Mouse (Mus musculus): ENCODE data around the gene Gm49337. TPM values are rescaled to one million over a fixed set of nuclear protein-coding genes. Genes with fewer than 3 reads are reported as not detected.

Gm49337 gene
- polyA plus RNA-seq, 1 experiment from 2014 or later = not detected

DNA sequence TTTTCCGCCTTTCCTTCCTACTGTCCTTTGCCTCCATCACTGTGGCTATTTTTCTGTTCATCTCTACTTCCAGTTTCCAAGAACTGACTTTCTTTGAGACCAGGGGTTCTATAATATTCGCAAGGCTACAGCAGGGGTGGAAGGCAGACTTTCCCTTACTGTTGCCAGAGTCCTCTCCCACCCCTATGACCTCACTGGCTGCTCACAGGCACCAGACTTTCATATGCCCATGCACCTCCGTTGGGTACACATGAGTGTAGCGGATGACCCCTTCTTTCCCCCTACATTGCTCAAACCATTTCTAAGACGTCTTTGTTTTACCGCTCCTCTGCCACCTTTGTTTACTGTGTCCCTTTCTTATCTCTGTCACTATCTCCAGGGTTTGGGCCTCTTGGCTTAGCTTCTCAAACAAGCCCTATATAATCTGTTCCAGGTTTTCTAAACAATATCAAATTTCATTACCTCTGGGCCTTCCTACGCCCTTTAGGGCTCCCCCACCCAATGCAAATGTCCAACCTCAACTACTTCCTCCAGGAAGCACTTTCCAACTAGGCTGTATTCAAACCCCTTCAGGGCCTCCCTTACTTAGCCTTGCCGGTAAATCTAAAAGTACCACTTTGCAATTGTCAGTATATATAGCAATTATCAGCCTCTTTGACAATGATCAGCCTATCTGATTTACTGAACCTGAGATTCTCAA lies 7.3 kb upstream of the Gm49337 start:
- WGBS = 35% methylated on average over 8 of the region's 8 CpGs
- ATAC-seq = peak; percentile 56
- Histone ChIP-seq H3K4me1 (replicated peaks) (peaks cover 18% of the 10 kb centered on the region; the same call in 1 of the 2 replicates), H3K27ac (peak overlapping the region; percentile 65), H3K36me3 (no peaks in the 10 kb centered on the region), H3K4me2 (replicated peaks) (peak overlapping the region; percentile 15; the same call in 1 of the 2 replicates), H3K9ac (no peak overlapping the region), H3K27me3 (replicated peaks) (no peaks in the 10 kb centered on the region), H3K4me3 (replicated peaks) (no peak overlapping the region), H3K9me3 (no peaks in the 10 kb centered on the region)

GRCm38 (mm10) chr4:116167404-116167803 lies 5.8 kb upstream of the Gm49337 start, which contains the start of gene Tspan1:
TSS of gene Tspan1 (minus strand) at chr4:116167601.
- ATAC-seq = peak; percentile 64
- 0 out of 2 replicates have a peak within 1 kb of the TSS, but pooled peaks have one; percentile 3 for H3K4me3 ChIP-seq (replicated peaks)
- peaks cover 18% of the 10 kb centered on the region; the same call in 1 of the 2 replicates for H3K4me1 ChIP-seq (replicated peaks)
- H3K36me3 ChIP-seq = no peaks in the 10 kb centered on the region
- peak within 1 kb of the TSS; percentile 24; the same call in 1 of the 2 replicates for H3K4me2 ChIP-seq (replicated peaks)
- 0 out of 2 replicates have a peak within 1 kb of the TSS, but pooled peaks have one; percentile 17 for H3K27ac ChIP-seq
- WGBS = 24% methylated on average over 7 of the region's 7 CpGs
- H3K27me3 ChIP-seq (replicated peaks) = no peaks in the 10 kb centered on the region
- no peak within 1 kb of the TSS for H3K9ac ChIP-seq
- H3K9me3 ChIP-seq = no peaks in the 10 kb centered on the region

DNA sequence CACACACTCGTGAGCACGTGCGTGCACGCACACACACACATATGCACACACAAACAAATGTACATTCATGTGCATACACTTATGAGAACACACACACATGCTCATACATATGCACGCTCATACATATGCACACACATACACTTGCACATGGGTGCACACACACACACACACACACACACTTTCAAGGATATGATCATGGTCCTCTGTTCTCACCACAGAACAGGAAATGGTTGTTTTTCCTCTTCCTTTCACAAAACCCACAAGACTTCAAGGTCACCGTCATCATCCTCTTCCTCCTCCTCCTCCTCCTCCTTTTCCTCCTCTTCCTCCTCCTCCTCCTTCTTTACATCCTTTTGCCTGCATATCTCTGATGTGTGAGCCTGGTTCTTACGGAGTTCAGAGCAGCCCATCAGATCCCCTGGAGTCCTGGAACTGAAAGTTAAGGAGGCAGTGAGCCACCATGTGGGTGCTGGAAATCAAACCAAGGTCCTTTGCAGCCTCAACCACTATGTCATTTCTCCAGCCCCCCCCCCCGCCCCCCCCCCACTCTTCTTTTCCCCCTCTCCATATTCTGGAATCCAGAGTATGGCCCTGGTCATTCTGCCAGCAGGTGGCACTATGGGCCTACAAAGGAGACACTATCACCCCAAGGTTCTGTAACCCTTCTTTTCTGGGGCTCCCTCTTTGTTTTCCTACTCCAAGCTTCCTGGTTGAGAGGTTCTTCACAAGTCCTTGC lies 4.4 kb upstream of the Gm49337 start:
- no peak overlapping the region for H3K27ac ChIP-seq
- H3K36me3 ChIP-seq = no peaks in the 10 kb centered on the region
- H3K4me3 ChIP-seq (replicated peaks) = no peak overlapping the region
- WGBS = 72% methylated on average over 8 of the region's 8 CpGs
- H3K9me3 ChIP-seq = no peaks in the 10 kb centered on the region
- no peak overlapping the region for H3K4me2 ChIP-seq (replicated peaks)
- no peaks in the 10 kb centered on the region for H3K27me3 ChIP-seq (replicated peaks)
- ATAC-seq = peak; percentile 9; the same call in 1 of the 2 replicates
- no peak overlapping the region for H3K9ac ChIP-seq
- H3K4me1 ChIP-seq (replicated peaks) = peaks cover 18% of the 10 kb centered on the region; the same call in 1 of the 2 replicates

- no peak for ATAC-seq
- H3K4me1 ChIP-seq (replicated peaks) = peaks cover 20% of the 10 kb centered on the region
- H3K9me3 ChIP-seq = no peaks in the 10 kb centered on the region
- no peak overlapping the region for H3K4me3 ChIP-seq (replicated peaks)
- H3K27ac ChIP-seq = no peak overlapping the region
- H3K4me2 ChIP-seq (replicated peaks) = no peak overlapping the region
- H3K9ac ChIP-seq = no peak overlapping the region
- no peaks in the 10 kb centered on the region for H3K27me3 ChIP-seq (replicated peaks)
- 82% methylated on average over 3 of the region's 3 CpGs for WGBS
- H3K36me3 ChIP-seq = no peaks in the 10 kb centered on the region
Observed at GRCm38 (mm10) chr4:116169353-116169672, 3.9 kb upstream of the Gm49337 start.

DNA sequence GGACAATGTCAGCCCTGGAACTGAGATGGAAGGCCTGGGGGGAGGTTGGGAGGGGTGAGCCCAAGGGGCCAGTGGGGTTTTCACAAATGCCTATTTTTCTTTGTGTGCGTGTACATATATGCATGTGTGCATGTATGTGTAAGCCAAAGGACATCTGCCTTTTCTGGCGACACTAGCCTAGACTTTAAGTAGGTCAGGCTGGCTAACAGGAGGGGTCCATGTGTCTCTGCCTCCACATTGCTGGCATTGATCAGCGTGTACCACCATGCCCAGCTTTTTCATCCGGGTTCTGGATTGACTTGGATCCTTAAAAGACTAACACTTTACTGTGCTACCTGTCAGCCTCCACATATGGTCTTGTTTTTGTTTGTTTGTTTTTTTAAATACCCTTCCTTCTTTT lies 568 bp downstream of the Gm49337 start:
- H3K36me3 ChIP-seq = no peaks in the 10 kb centered on the region
- no peak overlapping the region for H3K9ac ChIP-seq
- H3K9me3 ChIP-seq = no peaks in the 10 kb centered on the region
- peaks cover 26% of the 10 kb centered on the region for H3K4me1 ChIP-seq (replicated peaks)
- no peak overlapping the region for H3K4me3 ChIP-seq (replicated peaks)
- 87% methylated on average over 4 of the region's 4 CpGs for WGBS
- H3K27ac ChIP-seq = no peak overlapping the region
- ATAC-seq = no peak
- no peaks in the 10 kb centered on the region for H3K27me3 ChIP-seq (replicated peaks)
- H3K4me2 ChIP-seq (replicated peaks) = no peak overlapping the region

DNA sequence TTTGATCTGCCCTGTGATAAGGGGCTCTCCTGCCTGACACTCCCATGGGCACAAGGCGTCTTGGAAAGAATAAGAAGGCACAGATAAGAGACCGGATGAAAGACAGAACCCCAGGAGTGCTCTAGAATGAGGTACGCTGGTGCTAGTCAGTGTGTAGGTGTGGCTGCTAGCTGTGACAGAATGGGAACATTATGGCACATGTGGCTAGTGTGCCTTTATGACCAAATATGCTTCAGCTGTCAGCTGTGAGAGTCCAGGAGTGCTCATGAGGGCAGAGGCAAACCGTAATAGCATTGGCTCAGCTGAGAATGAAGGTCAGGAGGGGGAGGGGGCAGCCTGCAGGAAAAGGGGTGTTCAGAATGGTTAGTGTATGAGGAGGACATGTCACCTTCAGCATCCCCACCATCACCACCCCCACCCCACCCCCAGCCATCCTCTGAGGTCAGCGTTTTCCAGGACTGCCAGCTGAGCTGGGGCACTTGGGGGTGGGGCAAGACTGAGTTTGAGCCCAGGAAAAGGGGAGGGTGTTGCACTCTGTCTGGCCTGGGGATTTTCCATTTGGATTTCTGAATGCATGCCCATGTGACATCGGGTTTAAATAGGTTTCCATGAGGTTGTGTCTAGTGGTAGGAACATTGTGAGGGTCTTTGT lies 1.4 kb downstream of the Gm49337 start:
- Histone ChIP-seq H3K4me3 (replicated peaks) (no peak overlapping the region), H3K27ac (peak overlapping the region; percentile 5; the same call in 1 of the 2 replicates), H3K9ac (no peak overlapping the region), H3K9me3 (no peaks in the 10 kb centered on the region), H3K36me3 (no peaks in the 10 kb centered on the region), H3K27me3 (replicated peaks) (no peaks in the 10 kb centered on the region), H3K4me2 (replicated peaks) (no peak overlapping the region), H3K4me1 (replicated peaks) (peaks cover 26% of the 10 kb centered on the region)
- 37% methylated on average over 6 of the region's 6 CpGs for WGBS
- 0 out of 2 replicates have a peak, but pooled peaks have one; percentile 2 for ATAC-seq

DNA sequence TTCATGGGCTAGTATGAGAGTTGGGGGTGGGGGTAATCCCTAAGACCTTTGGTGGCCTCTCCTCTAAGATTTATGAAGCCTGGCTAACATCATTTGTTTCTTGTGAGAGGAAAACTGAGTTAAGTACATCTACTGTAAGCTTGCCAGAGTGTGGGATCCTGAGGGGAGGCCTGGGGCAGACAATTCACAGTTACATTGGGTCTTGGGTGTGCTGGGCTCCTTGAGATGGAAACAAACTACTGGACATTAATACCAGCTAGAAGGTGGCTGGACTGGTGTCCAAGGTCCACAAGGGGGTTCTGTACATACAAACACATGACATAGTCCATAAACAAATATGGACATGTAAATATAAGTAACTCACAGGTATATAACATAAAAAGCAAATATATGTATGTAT lies 2.0 kb downstream of the Gm49337 start:
- Histone ChIP-seq H3K9ac (no peak overlapping the region), H3K4me1 (replicated peaks) (peaks cover 26% of the 10 kb centered on the region), H3K9me3 (no peaks in the 10 kb centered on the region), H3K27ac (no peak overlapping the region), H3K27me3 (replicated peaks) (no peaks in the 10 kb centered on the region), H3K36me3 (no peaks in the 10 kb centered on the region), H3K4me2 (replicated peaks) (no peak overlapping the region), H3K4me3 (replicated peaks) (no peak overlapping the region)
- ATAC-seq = no peak

GRCm38 (mm10) chr4:116175711-116176542 lies 2.7 kb downstream of the Gm49337 start:
- Histone ChIP-seq H3K27ac (peak overlapping the region; percentile 84), H3K36me3 (no peaks in the 10 kb centered on the region), H3K9me3 (no peaks in the 10 kb centered on the region), H3K27me3 (replicated peaks) (no peaks in the 10 kb centered on the region), H3K4me3 (replicated peaks) (peak overlapping the region; percentile 16), H3K9ac (peak overlapping the region; percentile 23), H3K4me1 (replicated peaks) (peaks cover 26% of the 10 kb centered on the region), H3K4me2 (replicated peaks) (peak overlapping the region; percentile 59)
- peak; percentile 27 for ATAC-seq
- 43% methylated on average over 7 of the region's 7 CpGs for whole genome bisulfite sequencing

DNA sequence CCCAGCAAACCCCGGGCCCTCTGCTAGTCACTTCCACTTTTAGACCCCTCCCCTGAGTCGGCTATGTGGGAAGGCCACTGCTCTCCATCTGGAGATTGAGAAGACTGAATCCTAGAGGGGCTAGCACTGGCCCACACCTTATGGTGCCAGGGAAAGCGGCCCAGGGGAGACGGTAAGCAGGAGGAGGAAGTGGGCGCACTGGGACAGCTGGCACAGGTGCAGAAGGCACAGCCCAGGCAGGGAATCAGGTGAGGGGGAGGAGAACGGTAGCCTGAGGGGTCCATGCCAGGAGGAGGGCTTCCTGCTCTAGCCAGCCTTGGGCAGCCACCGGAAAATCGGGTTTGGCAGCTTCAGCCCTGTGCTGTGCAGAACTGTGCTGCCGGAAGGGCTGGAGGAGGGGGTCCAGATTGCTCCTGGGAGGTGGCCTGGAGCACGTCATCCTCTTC lies 3.4 kb downstream of the Gm49337 start:
- H3K4me1 ChIP-seq (replicated peaks) = peaks cover 26% of the 10 kb centered on the region
- peak; percentile 86 for ATAC-seq
- peak overlapping the region; percentile 84 for H3K27ac ChIP-seq
- H3K9ac ChIP-seq = peak overlapping the region; percentile 23
- no peaks in the 10 kb centered on the region for H3K9me3 ChIP-seq
- no peaks in the 10 kb centered on the region for H3K36me3 ChIP-seq
- H3K4me2 ChIP-seq (replicated peaks) = peak overlapping the region; percentile 59
- H3K4me3 ChIP-seq (replicated peaks) = peak overlapping the region; percentile 16
- no peaks in the 10 kb centered on the region for H3K27me3 ChIP-seq (replicated peaks)
- WGBS = 16% methylated on average over 10 of the region's 10 CpGs

GRCm38 (mm10) chr4:116177140-116177539 lies 4.0 kb downstream of the Gm49337 start:
- H3K36me3 ChIP-seq = no peaks in the 10 kb centered on the region
- no peaks in the 10 kb centered on the region for H3K27me3 ChIP-seq (replicated peaks)
- H3K27ac ChIP-seq = peak overlapping the region; percentile 84
- peak overlapping the region; percentile 59 for H3K4me2 ChIP-seq (replicated peaks)
- peaks cover 26% of the 10 kb centered on the region for H3K4me1 ChIP-seq (replicated peaks)
- no peak overlapping the region for H3K4me3 ChIP-seq (replicated peaks)
- ATAC-seq = peak; percentile 38
- no peaks in the 10 kb centered on the region for H3K9me3 ChIP-seq
- peak overlapping the region; percentile 23; the same call in 1 of the 2 replicates for H3K9ac ChIP-seq
- whole genome bisulfite sequencing = 26% methylated on average over 5 of the region's 5 CpGs

DNA sequence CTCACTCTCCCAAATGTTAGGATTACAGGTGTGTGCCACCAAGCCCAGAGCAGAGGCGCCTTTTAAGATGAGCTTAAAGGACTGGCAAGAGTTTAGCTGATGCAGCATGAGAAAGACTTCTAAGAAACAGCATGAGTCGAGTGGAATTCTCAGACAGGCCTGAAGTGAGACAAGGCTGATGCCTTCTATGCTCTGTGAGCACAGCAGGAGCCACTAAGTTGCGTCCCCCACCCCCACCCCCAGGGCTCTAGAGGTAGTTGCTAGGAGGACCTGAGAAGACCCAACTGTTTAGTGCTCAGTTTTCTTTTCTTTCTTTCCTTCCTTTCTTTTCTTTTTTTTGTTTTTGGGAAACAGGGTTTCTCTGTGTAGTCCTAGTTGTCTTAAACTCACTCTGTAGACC lies 8.9 kb downstream of the Gm49337 start:
- no peak overlapping the region for H3K27ac ChIP-seq
- no peak overlapping the region for H3K9ac ChIP-seq
- H3K4me3 ChIP-seq (replicated peaks) = no peak overlapping the region
- no peaks in the 10 kb centered on the region for H3K9me3 ChIP-seq
- peaks cover 4% of the 10 kb centered on the region for H3K4me1 ChIP-seq (replicated peaks)
- H3K27me3 ChIP-seq (replicated peaks) = no peaks in the 10 kb centered on the region
- WGBS = 69% methylated on average over 3 of the region's 3 CpGs
- no peak overlapping the region for H3K4me2 ChIP-seq (replicated peaks)
- no peaks in the 10 kb centered on the region for H3K36me3 ChIP-seq
- no peak for ATAC-seq
